Mouse (Mus musculus): ENCODE results near the gene P3h3. TPM values are rescaled to one million over a fixed set of nuclear protein-coding genes. Genes with fewer than 3 reads are reported as not detected.
A peak's percentile ranks its signal among the peaks of the same experiment; 100 is the strongest.
"Not testable (repeated sequence)": the region's sequence is repeated elsewhere in the genome, so short reads cannot be mapped to it uniquely, and the experiment has no call there.

The P3h3 gene
- polyA plus RNA-seq, 1 experiment from 2014 or later: 59.8 TPM

DNA sequence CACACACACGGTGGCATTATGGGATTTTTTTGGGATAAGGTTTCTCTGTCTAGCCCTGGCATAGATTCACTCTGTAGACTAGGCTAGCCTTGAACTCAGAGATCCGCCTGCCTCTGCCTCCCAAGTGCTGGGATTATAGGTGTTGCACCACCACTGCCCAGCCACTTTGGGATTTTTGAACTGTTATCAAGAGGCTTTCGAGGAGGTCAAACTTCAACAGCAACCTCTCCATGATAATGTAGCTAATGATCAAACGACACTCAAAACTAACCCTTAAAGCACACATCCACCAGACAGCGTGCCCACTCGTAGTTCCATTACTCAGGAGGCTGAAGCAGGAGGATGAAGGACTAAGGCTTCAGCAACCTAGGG is 49.6 kb downstream of the P3h3 start:
- peaks cover 57% of the 10 kb centered on the region for H3K4me1 ChIP-seq (replicated peaks)
- 90% methylated on average over 6 of the region's 6 CpGs for WGBS
- peak overlapping the region; percentile 68; the same call in 1 of the 2 replicates for H3K9ac ChIP-seq (replicated peaks)
- no peak for ATAC-seq (ENCODE audit: insufficient number of reproducible peaks, insufficient read depth, low FRiP score, low TSS enrichment, low read depth)
- peak overlapping the region; percentile 97 for H3K4me2 ChIP-seq
- no peaks in the 10 kb centered on the region for H3K27me3 ChIP-seq
- peak overlapping the region; percentile 60 for H3K4me3 ChIP-seq (replicated peaks)
- peaks cover 27% of the 10 kb centered on the region for H3K36me3 ChIP-seq
- H3K27ac ChIP-seq: peak overlapping the region; percentile 92
- no peaks in the 10 kb centered on the region; the same call in 1 of the 2 replicates for H3K9me3 ChIP-seq

DNA sequence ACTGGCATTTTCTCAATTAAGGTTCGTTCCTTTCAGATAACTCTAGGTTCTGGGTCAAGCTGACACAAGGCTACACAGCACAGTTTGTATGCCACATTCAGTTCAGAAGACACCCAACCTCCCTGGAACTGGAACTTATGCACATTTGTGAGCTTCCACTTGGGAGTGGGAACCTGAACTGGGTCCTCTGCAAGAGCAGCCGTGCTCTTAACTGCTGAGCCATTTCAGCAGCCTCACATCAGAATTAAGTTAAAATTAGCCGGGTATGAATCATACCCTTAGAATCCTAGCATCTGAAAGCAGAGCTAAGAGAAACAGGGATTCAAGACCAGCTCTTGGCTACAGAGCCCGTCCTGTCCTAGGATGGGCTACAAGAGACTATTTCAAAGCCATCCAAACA is 50.2 kb downstream of the P3h3 start:
- Histone ChIP-seq H3K9me3 (no peaks in the 10 kb centered on the region; the same call in 1 of the 2 replicates), H3K9ac (replicated peaks) (no peak overlapping the region), H3K4me2 (no peak overlapping the region), H3K4me1 (replicated peaks) (peaks cover 50% of the 10 kb centered on the region), H3K27ac (no peak overlapping the region), H3K4me3 (replicated peaks) (no peak overlapping the region), H3K27me3 (no peaks in the 10 kb centered on the region), H3K36me3 (peaks cover 24% of the 10 kb centered on the region)
- no peak for ATAC-seq (ENCODE audit: insufficient number of reproducible peaks, insufficient read depth, low FRiP score, low TSS enrichment, low read depth)
- WGBS: 82% methylated on average over 4 of the region's 4 CpGs

DNA sequence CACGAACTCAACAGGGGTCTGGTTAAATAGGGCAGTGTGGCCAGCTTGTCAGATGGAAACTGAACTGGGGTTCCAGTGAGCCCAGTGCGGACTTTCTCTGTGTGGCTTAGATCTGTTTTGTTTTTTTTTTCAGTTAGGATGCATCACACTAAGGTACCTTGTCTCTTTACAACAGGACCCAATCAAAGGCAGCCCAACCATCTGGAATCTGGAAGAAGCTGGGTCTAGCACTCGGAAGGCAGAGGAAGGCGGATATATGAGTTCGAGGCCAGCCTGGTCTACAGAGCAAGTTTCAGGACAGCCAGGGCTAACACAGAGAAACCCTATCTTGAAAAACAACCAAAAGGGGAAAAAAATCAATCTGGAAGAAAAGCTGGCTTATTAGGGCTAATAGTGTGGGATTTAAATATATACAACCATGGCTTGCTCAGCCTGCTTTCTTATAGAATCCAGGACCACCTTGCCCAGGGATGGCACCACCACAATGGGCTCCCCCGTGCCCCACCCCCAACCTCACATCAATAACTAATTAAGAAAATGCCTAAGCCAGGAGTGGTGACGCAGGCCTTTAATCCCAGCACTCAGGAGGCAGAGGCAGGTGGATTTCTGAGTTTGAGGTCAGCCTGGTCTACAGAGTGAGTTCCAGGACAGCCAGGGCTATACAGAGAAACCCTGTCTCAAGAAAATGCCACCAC is 51.0 kb downstream of the P3h3 start:
- WGBS: 72% methylated on average over 7 of the region's 7 CpGs
- H3K27me3 ChIP-seq: no peaks in the 10 kb centered on the region
- H3K27ac ChIP-seq: peak overlapping the region; percentile 87
- ATAC-seq (ENCODE audit: insufficient number of reproducible peaks, insufficient read depth, low FRiP score, low TSS enrichment, low read depth): no peak
- H3K4me2 ChIP-seq: peak overlapping the region; percentile 62
- H3K9ac ChIP-seq (replicated peaks): no peak overlapping the region; the same call in 1 of the 2 replicates
- peak overlapping the region; percentile 39; the same call in 1 of the 2 replicates for H3K4me3 ChIP-seq (replicated peaks)
- peaks cover 16% of the 10 kb centered on the region for H3K36me3 ChIP-seq
- peaks cover 44% of the 10 kb centered on the region for H3K4me1 ChIP-seq (replicated peaks)
- H3K9me3 ChIP-seq: no peaks in the 10 kb centered on the region; the same call in 1 of the 2 replicates

DNA sequence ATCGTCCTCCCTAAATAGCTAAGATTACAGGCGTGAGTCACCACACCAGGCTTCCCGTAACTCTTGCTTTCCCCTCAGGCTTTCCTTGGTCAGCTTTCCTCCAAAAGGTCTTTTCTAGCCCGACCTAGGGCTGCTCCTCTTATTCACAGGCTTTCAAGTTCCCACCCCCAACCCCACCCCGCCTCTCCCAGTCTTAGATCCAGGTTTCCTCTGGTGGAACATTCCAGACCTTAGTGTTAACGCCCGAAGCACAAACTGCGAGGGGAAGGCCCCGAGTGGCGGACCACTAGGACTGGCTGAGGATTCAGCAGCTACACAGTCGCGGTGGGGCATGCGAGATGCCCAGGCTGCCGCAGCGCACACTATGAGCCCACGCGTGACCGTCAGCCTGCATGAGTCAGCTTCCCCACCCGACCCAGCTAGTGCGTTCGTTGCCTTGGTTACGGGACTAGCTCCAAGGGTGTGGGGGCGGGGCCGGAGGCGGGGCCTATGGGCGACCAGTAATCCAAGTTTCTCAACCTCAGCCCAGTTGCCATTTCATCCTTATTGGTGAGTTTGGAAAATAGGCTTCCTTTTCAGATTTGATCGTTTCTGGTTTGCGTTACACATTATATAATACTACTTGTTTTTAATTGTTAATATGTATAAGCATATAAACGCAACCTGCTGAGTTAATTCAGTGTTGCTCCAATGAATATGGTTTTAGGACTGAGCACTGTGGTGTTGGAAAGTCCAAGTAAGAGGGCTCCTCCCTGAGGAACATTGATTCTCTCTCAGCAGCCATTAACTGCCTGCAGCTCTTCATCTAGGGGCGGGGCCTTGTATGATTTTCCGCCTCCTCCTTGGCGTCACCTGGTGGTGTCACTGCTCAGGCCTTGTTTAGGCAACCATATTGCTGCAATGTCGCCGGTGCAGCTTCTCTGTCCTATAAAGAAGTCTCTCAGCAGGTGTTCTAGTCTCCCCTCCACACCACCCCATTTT is 51.9 kb downstream of the P3h3 start:
- H3K36me3 ChIP-seq: peaks cover 7% of the 10 kb centered on the region
- H3K4me2 ChIP-seq: peak overlapping the region; percentile 62
- peaks cover 44% of the 10 kb centered on the region for H3K4me1 ChIP-seq (replicated peaks)
- H3K27me3 ChIP-seq: no peaks in the 10 kb centered on the region
- peak overlapping the region; percentile 87 for H3K27ac ChIP-seq
- H3K4me3 ChIP-seq (replicated peaks): peak overlapping the region; percentile 39
- 1% methylated on average over 34 of the region's 34 CpGs for WGBS
- peak; percentile 60 for ATAC-seq (ENCODE audit: insufficient number of reproducible peaks, insufficient read depth, low FRiP score, low TSS enrichment, low read depth)
- peak overlapping the region; percentile 14 for H3K9ac ChIP-seq (replicated peaks)
- no peaks in the 10 kb centered on the region; the same call in 1 of the 2 replicates for H3K9me3 ChIP-seq

DNA sequence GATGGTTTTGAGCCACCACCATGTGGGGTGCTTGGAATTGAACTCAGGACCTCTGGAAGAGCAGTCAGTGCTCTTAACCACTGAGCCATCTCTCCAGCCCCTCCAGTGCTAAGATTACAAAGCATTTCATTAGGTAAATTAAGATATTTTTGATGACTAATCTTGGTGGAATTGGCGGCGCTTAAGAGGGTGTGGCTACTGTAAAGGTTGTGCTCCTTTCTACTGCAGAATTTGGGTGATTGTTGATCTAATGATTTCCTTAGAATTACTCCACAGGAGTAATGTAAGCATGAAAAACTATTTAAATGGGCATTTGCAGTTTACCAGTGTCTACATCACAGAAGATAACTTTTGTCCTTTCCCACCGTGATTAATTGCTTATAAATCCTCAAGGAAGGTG is 53.2 kb downstream of the P3h3 start:
- H3K27me3 ChIP-seq: no peaks in the 10 kb centered on the region
- H3K4me2 ChIP-seq: no peak overlapping the region
- 92% methylated on average over 3 of the region's 3 CpGs for WGBS
- no peak overlapping the region for H3K9ac ChIP-seq (replicated peaks)
- H3K36me3 ChIP-seq: no peaks in the 10 kb centered on the region
- H3K4me1 ChIP-seq (replicated peaks): peaks cover 31% of the 10 kb centered on the region
- H3K4me3 ChIP-seq (replicated peaks): no peak overlapping the region
- H3K27ac ChIP-seq: no peak overlapping the region
- no peak for ATAC-seq (ENCODE audit: insufficient number of reproducible peaks, insufficient read depth, low FRiP score, low TSS enrichment, low read depth)
- H3K9me3 ChIP-seq: no peaks in the 10 kb centered on the region; the same call in 1 of the 2 replicates

DNA sequence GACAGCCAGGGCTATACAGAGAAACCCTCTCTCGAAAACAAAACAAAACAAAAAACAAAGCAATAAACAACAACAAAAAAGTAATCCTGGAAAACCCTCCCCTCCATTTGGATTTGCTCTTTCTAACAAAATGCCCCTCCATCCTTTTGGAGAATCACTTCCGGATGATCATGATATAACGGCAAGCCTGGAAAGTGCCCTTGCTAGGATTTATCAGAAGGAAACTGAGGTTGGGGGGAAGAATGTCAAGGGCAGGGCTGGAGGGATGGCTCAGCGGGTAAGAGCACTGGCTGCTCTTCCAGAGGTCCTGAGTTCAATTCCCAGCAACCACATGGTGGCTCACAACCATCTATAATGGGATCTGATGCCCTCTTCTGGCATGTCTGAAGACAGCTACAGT is 53.9 kb downstream of the P3h3 start:
- not testable (repeated sequence) for H3K27me3 ChIP-seq; H3K27ac ChIP-seq; ATAC-seq (ENCODE audit: insufficient number of reproducible peaks, insufficient read depth, low FRiP score, low TSS enrichment, low read depth); H3K4me3 ChIP-seq (replicated peaks); H3K9me3 ChIP-seq; H3K4me2 ChIP-seq; H3K36me3 ChIP-seq; H3K9ac ChIP-seq (replicated peaks)
- WGBS: 92% methylated on average over 4 of the region's 4 CpGs
- H3K4me1 ChIP-seq (replicated peaks): peaks cover 26% of the 10 kb centered on the region

DNA sequence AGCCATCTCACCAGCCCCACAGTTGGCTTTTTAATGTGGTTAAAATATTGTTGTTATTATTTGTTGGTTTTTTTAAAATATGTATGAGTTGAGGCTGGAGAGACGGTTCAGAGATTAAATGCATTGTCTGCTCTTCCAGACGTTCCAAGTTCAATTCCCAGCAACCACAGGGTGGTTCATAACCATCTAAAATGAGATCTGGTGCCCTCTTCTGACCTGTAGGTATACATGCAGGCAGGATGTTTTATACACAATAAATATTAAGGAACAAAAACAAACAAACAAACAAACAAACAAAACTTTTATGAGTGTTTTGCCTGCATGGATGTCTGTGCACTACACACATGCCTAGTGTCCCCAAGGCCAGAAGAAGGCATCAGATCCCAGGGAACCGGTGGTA is 54.5 kb downstream of the P3h3 start:
- H3K4me3 ChIP-seq (replicated peaks): no peak overlapping the region
- H3K9ac ChIP-seq (replicated peaks): no peak overlapping the region
- no peak overlapping the region for H3K27ac ChIP-seq
- H3K27me3 ChIP-seq: no peaks in the 10 kb centered on the region
- peaks cover 20% of the 10 kb centered on the region for H3K4me1 ChIP-seq (replicated peaks)
- 81% methylated on average over 3 of the region's 3 CpGs for WGBS
- no peaks in the 10 kb centered on the region for H3K36me3 ChIP-seq
- no peaks in the 10 kb centered on the region; the same call in 1 of the 2 replicates for H3K9me3 ChIP-seq
- no peak overlapping the region for H3K4me2 ChIP-seq
- no peak for ATAC-seq (ENCODE audit: insufficient number of reproducible peaks, insufficient read depth, low FRiP score, low TSS enrichment, low read depth)

DNA sequence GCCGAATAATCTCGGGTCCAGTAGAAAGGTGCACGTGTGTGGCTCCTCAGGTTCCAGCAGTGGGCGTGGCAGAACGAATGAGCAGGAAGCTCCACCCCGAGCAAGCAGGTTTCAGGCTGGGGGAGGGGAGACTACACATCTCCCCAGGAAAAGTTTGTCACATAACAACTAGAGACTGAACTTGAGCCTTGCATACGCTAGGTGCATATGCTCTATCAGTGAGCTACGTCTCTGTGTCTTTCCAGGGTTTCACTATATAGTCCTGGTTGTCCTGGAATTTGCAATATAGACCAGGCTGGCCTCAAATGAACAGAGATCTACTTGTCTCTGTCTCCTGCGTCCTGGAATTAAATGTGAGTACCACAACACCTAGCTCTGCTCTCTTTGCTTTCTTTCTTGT is 55.2 kb downstream of the P3h3 start:
- not testable (repeated sequence) for H3K27me3 ChIP-seq; ATAC-seq (ENCODE audit: insufficient number of reproducible peaks, insufficient read depth, low FRiP score, low TSS enrichment, low read depth)
- peak overlapping the region; percentile 34 for H3K4me2 ChIP-seq

DNA sequence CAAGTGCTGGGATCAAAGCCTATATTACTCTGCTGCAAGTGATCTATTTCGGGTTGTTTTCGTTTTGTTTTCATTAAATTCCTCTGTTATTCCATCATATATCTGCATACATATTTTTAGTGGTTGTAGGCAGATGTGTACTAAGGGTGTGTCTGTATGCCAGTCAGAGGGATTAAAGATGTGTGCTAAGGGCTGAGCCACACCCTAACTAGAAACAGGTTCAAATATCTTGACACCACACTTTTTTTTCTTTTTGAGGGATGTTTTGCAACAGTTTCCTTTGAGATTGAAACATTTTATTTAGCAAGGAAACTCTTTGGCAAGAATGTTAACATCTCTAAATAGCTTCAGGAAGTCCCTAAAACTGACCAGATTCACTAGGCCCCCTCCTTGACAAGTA is 61.4 kb downstream of the P3h3 start:
- Histone ChIP-seq H3K27ac (no peak overlapping the region), H3K4me3 (replicated peaks) (no peak overlapping the region), H3K4me2 (no peak overlapping the region), H3K9me3 (no peaks in the 10 kb centered on the region), H3K4me1 (replicated peaks) (no peaks in the 10 kb centered on the region), H3K27me3 (no peaks in the 10 kb centered on the region), H3K36me3 (no peaks in the 10 kb centered on the region), H3K9ac (replicated peaks) (no peak overlapping the region)
- WGBS: 89% methylated on average over 2 of the region's 2 CpGs
- ATAC-seq (ENCODE audit: insufficient number of reproducible peaks, insufficient read depth, low FRiP score, low TSS enrichment, low read depth): no peak

More for the DNA sequence above, 55.2 kb downstream of the P3h3 start:
- H3K27ac ChIP-seq; H3K36me3 ChIP-seq; H3K9ac ChIP-seq (replicated peaks); H3K9me3 ChIP-seq; H3K4me3 ChIP-seq (replicated peaks): not testable (repeated sequence)
- WGBS: 18% methylated on average over 6 of the region's 9 CpGs
- peaks cover 13% of the 10 kb centered on the region for H3K4me1 ChIP-seq (replicated peaks)

DNA sequence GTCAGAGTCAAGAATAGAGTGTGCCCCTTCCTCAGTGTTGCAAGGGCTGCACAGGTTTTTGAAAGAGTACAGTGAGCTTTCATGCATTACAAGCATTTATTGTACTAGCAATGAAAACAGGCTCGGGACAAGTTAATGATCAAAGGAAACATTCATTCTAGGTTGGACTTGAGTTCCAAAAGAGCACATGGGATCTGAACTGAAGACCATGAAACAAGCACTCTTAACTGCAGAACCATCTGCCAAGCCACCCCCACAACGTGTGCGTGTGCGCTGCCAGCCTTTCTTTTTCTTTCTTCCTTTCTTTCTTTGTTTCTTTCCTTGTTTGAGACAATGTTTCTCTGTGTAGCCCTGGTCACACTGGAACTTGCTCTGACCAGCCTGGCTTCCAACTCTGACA is 61.8 kb downstream of the P3h3 start:
- Histone ChIP-seq H3K9ac (replicated peaks) (no peak overlapping the region), H3K4me3 (replicated peaks) (no peak overlapping the region), H3K9me3 (no peaks in the 10 kb centered on the region), H3K4me2 (no peak overlapping the region), H3K27ac (no peak overlapping the region), H3K36me3 (no peaks in the 10 kb centered on the region), H3K27me3 (no peaks in the 10 kb centered on the region), H3K4me1 (replicated peaks) (no peaks in the 10 kb centered on the region)
- 81% methylated on average over 4 of the region's 4 CpGs for WGBS
- no peak for ATAC-seq (ENCODE audit: insufficient number of reproducible peaks, insufficient read depth, low FRiP score, low TSS enrichment, low read depth)

DNA sequence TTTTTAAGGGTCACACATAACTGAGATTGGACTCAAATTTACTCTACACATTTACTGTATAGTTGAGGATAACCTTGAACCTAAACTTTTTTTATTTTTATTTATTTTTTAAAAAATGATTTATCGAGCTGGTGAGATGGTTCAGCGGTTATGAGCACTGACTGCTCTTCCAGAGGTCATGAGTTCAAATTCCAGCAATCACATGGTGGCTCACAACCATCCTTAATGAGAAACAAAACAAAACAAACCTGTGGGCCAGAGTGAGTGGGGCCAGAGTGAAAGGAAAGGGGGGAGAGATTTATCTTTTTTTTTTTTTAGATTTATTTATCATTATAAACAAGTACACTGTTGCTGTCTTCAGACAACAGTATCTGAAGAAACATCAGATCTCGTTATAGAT is 65.6 kb downstream of the P3h3 start:
- Histone ChIP-seq H3K4me1 (replicated peaks) (no peaks in the 10 kb centered on the region), H3K9ac (replicated peaks) (no peak overlapping the region), H3K4me3 (replicated peaks) (no peak overlapping the region), H3K4me2 (no peak overlapping the region), H3K9me3 (no peaks in the 10 kb centered on the region), H3K36me3 (no peaks in the 10 kb centered on the region), H3K27ac (no peak overlapping the region), H3K27me3 (no peaks in the 10 kb centered on the region)
- WGBS: 88% methylated on average over 3 of the region's 3 CpGs
- ATAC-seq (ENCODE audit: insufficient number of reproducible peaks, insufficient read depth, low FRiP score, low TSS enrichment, low read depth): no peak

Measured in limb, embryonic 12.5 days (tissue).